Mouse (Mus musculus) CH12.LX (cell line): ENCODE measurements around the gene Olfr221. TPM values are rescaled to one million over a fixed set of nuclear protein-coding genes. Genes with fewer than 3 reads are reported as not detected.

Source experiments
- DNase-seq: peaks from one replicate; pipeline ENCODE4 v3.0.0-alpha.2; 2013; ENCODE audit errors: extremely low read depth
- H3K27ac ChIP-seq: 2 replicates; pipeline ENCODE4 v1.5.1; 2012; ENCODE audit warnings: low read depth, mild to moderate bottlenecking, control low read depth, moderate library complexity; ENCODE audit not compliant: insufficient read depth
- H3K27me3 ChIP-seq: replicated peaks from 2 replicates; pipeline ENCODE3; 2012; ENCODE audit warnings: inconsistent platforms
- H3K36me3 ChIP-seq, 2 experiments: replicated peaks in 1 of 2; 2 replicates each; pipeline versions ENCODE3 to v1.6.1; 2012; ENCODE audit warnings: inconsistent platforms in 1 of 2, low read length in 1 of 2, mild to moderate bottlenecking in 1 of 2, mixed read lengths in 1 of 2, moderate library complexity in 1 of 2; ENCODE audit not compliant: control insufficient read depth in 1 of 2, insufficient read depth in 1 of 2
- H3K4me1 ChIP-seq, 2 experiments: 2 replicates each; pipeline ENCODE4 v1.6.1; 2012; ENCODE audit warnings: inconsistent platforms in 1 of 2, moderate library complexity in 1 of 2; ENCODE audit not compliant: insufficient read depth in 2 of 2, control insufficient read depth in 1 of 2
- H3K4me2 ChIP-seq: 2 replicates; pipeline ENCODE4 v1.6.1; 2012; ENCODE audit warnings: low read depth, mild to moderate bottlenecking, control low read depth; ENCODE audit not compliant: poor library complexity, insufficient read depth, severe bottlenecking
- H3K4me3 ChIP-seq, 3 experiments: fragments of 150-350 bp in 1 of 3; sonication (generic) in 1 of 3; replicated peaks in 1 of 3; 2 replicates each; pipeline versions ENCODE3 to v1.5.1; 2011 to 2012; ENCODE audit warnings: low read depth in 2 of 3, low read length in 2 of 3, mild to moderate bottlenecking in 2 of 3, moderate library complexity in 2 of 3, control low read depth in 1 of 3, improper control_type of control experiment in 1 of 3, inconsistent platforms in 1 of 3, mixed read lengths in 1 of 3; ENCODE audit not compliant: poor library complexity in 1 of 3
- H3K79me2 ChIP-seq: replicated peaks from 2 replicates; pipeline ENCODE4 v1.6.1; 2012; ENCODE audit warnings: mild to moderate bottlenecking, moderate library complexity; ENCODE audit not compliant: control insufficient read depth, poor library complexity, insufficient read depth, severe bottlenecking; ENCODE audit errors: extremely low read depth
- H3K9ac ChIP-seq: 2 replicates; pipeline ENCODE4 v1.6.1; 2012; ENCODE audit warnings: low read depth, mild to moderate bottlenecking, control low read depth, moderate library complexity; ENCODE audit not compliant: insufficient read depth
- H3K9me3 ChIP-seq: replicated peaks from 2 replicates; pipeline ENCODE3; 2012; ENCODE audit warnings: low read length, inconsistent platforms, mixed read lengths
- CTCF ChIP-seq, 2 experiments: IDR thresholded peaks in 1 of 2; conservative IDR thresholded peaks in 1 of 2; 2 replicates each; pipeline ENCODE4 v1.5.1; 2011 to 2012; ENCODE audit warnings: low read depth in 2 of 2, low read length in 2 of 2, improper control_type of control experiment in 1 of 2, inconsistent platforms in 1 of 2, mild to moderate bottlenecking in 1 of 2, moderate library complexity in 1 of 2
- E2F4 ChIP-seq: IDR thresholded peaks from 2 replicates; pipeline ENCODE4 v1.6.1; 2011; ENCODE audit warnings: low read depth, low read length, improper control_type of control experiment; ENCODE audit not compliant: insufficient replicate concordance
- GABPA ChIP-seq: IDR thresholded peaks from 2 replicates; pipeline ENCODE4 v1.6.1; 2012; ENCODE audit warnings: low read depth, low read length, improper control_type of control experiment, inconsistent platforms; ENCODE audit not compliant: insufficient replicate concordance
- HCFC1 ChIP-seq: IDR thresholded peaks from 2 replicates; pipeline ENCODE4 v1.6.1; 2012; ENCODE audit warnings: low read depth, mild to moderate bottlenecking, inconsistent platforms, low read length, improper control_type of control experiment
- JUN ChIP-seq: IDR thresholded peaks from 2 replicates; pipeline ENCODE4 v1.6.1; 2011; ENCODE audit warnings: low read depth, mild to moderate bottlenecking, low read length, improper control_type of control experiment, moderate library complexity; ENCODE audit not compliant: insufficient read depth
- MAFK ChIP-seq: IDR thresholded peaks from 2 replicates; pipeline ENCODE4 v1.6.1; 2011; ENCODE audit warnings: low read length, improper control_type of control experiment; ENCODE audit not compliant: insufficient replicate concordance
- MAZ ChIP-seq: IDR thresholded peaks from 2 replicates; pipeline ENCODE4 v1.6.1; 2012; ENCODE audit warnings: low read depth, mild to moderate bottlenecking, inconsistent platforms, low read length, improper control_type of control experiment, moderate library complexity
- MEF2A ChIP-seq: IDR thresholded peaks from 2 replicates; pipeline ENCODE4 v1.6.1; 2014; ENCODE audit warnings: low read depth, mild to moderate bottlenecking, inconsistent platforms, low read length, improper control_type of control experiment, borderline replicate concordance
- PAX5 ChIP-seq: IDR thresholded peaks from 2 replicates; pipeline ENCODE4 v1.6.1; 2012; ENCODE audit warnings: low read length, inconsistent platforms, mixed read lengths
- POLR2A ChIP-seq: IDR thresholded peaks from 2 replicates; pipeline ENCODE4 v1.6.1; 2011; ENCODE audit warnings: low read depth, mild to moderate bottlenecking, improper control_type of control experiment, low read length
- POLR2AphosphoS2 ChIP-seq: IDR thresholded peaks from 2 replicates; pipeline ENCODE4 v1.6.1; 2011; ENCODE audit warnings: low read depth, low read length, improper control_type of control experiment
- RAD21 ChIP-seq: IDR thresholded peaks from 2 replicates; pipeline ENCODE4 v1.6.1; 2011; ENCODE audit warnings: low read depth, mild to moderate bottlenecking, low read length, improper control_type of control experiment, moderate library complexity
- SIN3A ChIP-seq: IDR thresholded peaks from 2 replicates; pipeline ENCODE4 v1.6.1; 2012; ENCODE audit warnings: low read length, improper control_type of control experiment, inconsistent platforms
- TBP ChIP-seq: conservative IDR thresholded peaks from 2 replicates; pipeline ENCODE4 v1.6.1; 2011; ENCODE audit warnings: low read depth, low read length, improper control_type of control experiment
- TCF12 ChIP-seq: IDR thresholded peaks from 2 replicates; pipeline ENCODE4 v1.6.1; 2014; ENCODE audit warnings: low read depth, mild to moderate bottlenecking, inconsistent platforms, low read length, improper control_type of control experiment
- UBTF ChIP-seq: IDR thresholded peaks from 2 replicates; pipeline ENCODE4 v1.6.1; 2012; ENCODE audit warnings: low read depth, mild to moderate bottlenecking, inconsistent platforms, low read length, improper control_type of control experiment, moderate library complexity
- ZKSCAN1 ChIP-seq: IDR thresholded peaks from 2 replicates; pipeline ENCODE4 v1.6.1; 2012; ENCODE audit warnings: low read depth, inconsistent platforms, low read length, improper control_type of control experiment, borderline replicate concordance
- ZMIZ1 ChIP-seq: IDR thresholded peaks from 2 replicates; pipeline ENCODE4 v1.6.1; 2012; ENCODE audit warnings: low read depth, mild to moderate bottlenecking, inconsistent platforms, low read length, improper control_type of control experiment
- dilution Hi-C: fragments of 300-500 bp; cut with MboI; formaldehyde crosslinking; loops from 2 replicates; pipeline ENCODE4 v1.14.3; 2020; ENCODE audit warnings: low sequenced_read_pairs; ENCODE audit not compliant: extremely low pct_unique_long_range_greater_than_20kb, extremely low pct_ligation_motif_present
- in situ Hi-C: fragments of 300-500 bp; cut with MboI; formaldehyde crosslinking; loops from 3 replicates; pipeline ENCODE4 v1.14.3; 2019; ENCODE audit warnings: low sequenced_read_pairs, low pct_ligation_motif_present, low pct_unique_long_range_greater_than_20kb, mixed read lengths
- polyA plus RNA-seq: library from polyadenylated mRNA; unstranded; fragments of >175 nt; gene quantifications from 2 replicates; pipeline ENCODE4 v1.2.1, GENCODE M21; 2012; ENCODE audit warnings: low read depth; ENCODE audit not compliant: insufficient read length
- total RNA-seq, 2 experiments: library from RNA; depleted of rRNA; stranded (reverse); fragments of 300-350 nt in 1 of 2; fragments of >200 nt in 1 of 2; gene quantifications; 2 replicates each; pipeline ENCODE4 v1.2.3; 2012 to 2014

The Olfr221 gene
- total and polyA plus RNA-seq, 3 experiments = not detected

DNA sequence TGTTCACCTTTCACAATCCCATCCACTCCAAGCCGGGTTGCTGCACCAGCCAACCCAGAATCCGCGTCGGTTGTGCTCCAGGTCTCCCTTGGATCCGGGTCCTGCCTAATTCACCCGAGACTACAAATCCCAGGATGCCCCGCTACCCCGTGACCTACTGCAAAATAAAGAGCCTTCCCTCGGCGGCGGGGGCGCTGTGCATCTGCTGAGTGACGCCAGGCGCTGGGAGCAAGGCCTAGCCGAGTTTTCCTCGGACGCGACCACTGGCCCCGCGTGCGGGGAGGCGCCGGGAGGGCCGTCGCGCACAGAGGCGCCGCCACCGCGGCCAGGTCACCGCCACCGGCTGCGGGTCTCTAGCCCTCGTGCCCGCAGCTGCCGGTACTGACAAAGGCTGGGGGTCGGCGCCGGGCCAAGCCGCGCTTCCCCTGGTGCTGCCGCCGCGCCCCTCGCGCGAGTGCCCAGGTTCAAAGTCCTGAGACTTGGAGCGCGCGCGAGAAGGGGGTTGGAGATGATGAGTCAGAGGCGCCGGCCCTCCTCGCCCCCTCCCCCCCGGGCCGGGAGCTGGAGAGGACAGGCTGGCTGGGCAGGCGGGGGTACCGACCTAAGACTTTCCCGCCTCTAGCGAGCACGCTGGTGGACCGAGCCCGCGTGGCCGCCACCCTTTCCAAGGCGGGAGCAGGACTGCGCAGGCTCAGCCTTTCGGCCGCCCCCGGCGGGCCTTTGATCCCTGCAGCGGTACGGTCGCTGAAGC is 22.5 kb downstream of the Olfr221 start (continued):
- TF ChIP-seq TBP = no peak
- peak; percentile 66 for TF ChIP-seq POLR2A
- peak; percentile 61 for TF ChIP-seq MEF2A
- peak; percentile 86 for TF ChIP-seq POLR2AphosphoS2
- TF ChIP-seq HCFC1 = peak; percentile 95
- peak; percentile 92 for TF ChIP-seq MAZ
- peak; percentile 57; the same call in 1 of the 2 replicates for TF ChIP-seq GABPA
- no peak for TF ChIP-seq E2F4
- no peak; the same call in none of the 2 replicates for TF ChIP-seq RAD21
- TF ChIP-seq ZMIZ1 = peak; percentile 62
- no peak; the same call in 1 of the 2 replicates for TF ChIP-seq JUN
- peak; percentile 75; the same call in 1 of the 2 replicates for TF ChIP-seq UBTF
- TF ChIP-seq ZKSCAN1 = no peak
- TF ChIP-seq TCF12 = peak; percentile 60; the same call in 1 of the 2 replicates
- TF ChIP-seq MAFK = no peak

DNA sequence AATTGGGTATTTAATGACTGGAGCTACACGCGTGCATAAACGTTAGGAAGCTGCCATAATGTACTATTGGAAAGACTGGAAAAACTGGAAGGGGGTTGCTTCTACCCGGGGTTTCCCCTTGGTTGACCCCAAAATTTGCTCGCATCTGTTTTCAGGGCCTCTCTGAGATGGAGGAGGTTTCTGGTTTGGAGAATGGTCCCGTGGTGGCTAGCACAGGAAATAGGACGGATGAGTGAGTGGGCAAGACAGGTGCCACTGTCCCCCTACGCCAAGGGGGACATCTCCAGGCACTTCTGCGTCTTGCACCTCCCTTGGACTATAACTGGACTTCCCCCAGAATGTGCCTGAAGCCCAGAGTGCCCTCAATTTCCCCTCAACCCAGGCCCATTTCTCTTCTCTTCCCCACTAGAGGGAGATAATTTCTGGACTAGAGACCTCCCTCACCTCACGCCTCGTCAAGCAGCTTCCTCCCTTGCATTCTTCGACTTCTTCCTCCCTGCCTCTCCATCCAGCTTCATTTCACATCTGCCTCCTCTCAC is 23.1 kb downstream of the Olfr221 start:
- H3K4me1 ChIP-seq = peaks cover 21 to 49% of the 10 kb centered on the region in 2 experiments

More for the DNA sequence above, 23.1 kb downstream of the Olfr221 start:
- Histone ChIP-seq H3K36me3 (peaks cover 0 to 17% of the 10 kb centered on the region in 2 experiments), H3K9ac (peak overlapping the region; percentile 94), H3K4me2 (peak overlapping the region; percentile 63), H3K27me3 (no peaks in the 10 kb centered on the region), H3K79me2 (no peaks in the 10 kb centered on the region; the same call in 1 of the 2 replicates), H3K27ac (peak overlapping the region; percentile 88), H3K4me3 (peak overlapping the region; percentile 67 to 72 (median 71)), H3K9me3 (no peaks in the 10 kb centered on the region)
- dilution Hi-C loops = no loop called here
- in situ Hi-C loops = no loop called here
- TF ChIP-seq SIN3A (no peak), PAX5 (no peak), CTCF (conservative IDR thresholded peaks at IDR 0.05 in 1 of 2, IDR thresholded peaks at IDR 0.05 in 1 of 2; ENCODE audit: low read depth in 2 of 2, low read length in 2 of 2) (peak in 1 of 2 experiments; percentile 55; a peak in 2 of 4 replicates), UBTF (no peak)
- DNase-seq = no peak
